Mouse (Mus musculus): ENCODE results near the gene Ppp1r9a. TPM values are rescaled to one million over a fixed set of nuclear protein-coding genes. Genes with fewer than 3 reads are reported as not detected.

Gene Ppp1r9a
- 1.9 and 2.4 TPM in 2 replicates for total RNA-seq (2023)

GRCm38 (mm10) chr6:4902674-4903324 is at the start of gene Ppp1r9a:
Gene Ppp1r9a (plus strand): TSS chr6:4902917.

GRCm38 (mm10) chr6:5193693-5194092 is 291.0 kb downstream of the Ppp1r9a start, which contains the start of gene Pon1:
Gene Pon1 (minus strand): TSS chr6:5193946.

Other genes with a start within 250 kb of the Ppp1r9a start
- 0.70 TPM in 1 of 2 replicates, not detected in the other for gene Sgce, start 155.7 kb upstream of the Ppp1r9a start, total RNA-seq (2023)
- gene Peg10, start 155.6 kb upstream of the Ppp1r9a start, total RNA-seq (2023), result 0.05 and 0.06 TPM in 2 replicates